Mouse (Mus musculus) lung, postnatal 4 days (tissue): ENCODE data around the gene Trim3.

ENCODE experiments used
- DNase-seq, 2 experiments: peaks; one replicate each; pipeline ENCODE4 v3.0.0; 2021

Trim3 gene

DNA sequence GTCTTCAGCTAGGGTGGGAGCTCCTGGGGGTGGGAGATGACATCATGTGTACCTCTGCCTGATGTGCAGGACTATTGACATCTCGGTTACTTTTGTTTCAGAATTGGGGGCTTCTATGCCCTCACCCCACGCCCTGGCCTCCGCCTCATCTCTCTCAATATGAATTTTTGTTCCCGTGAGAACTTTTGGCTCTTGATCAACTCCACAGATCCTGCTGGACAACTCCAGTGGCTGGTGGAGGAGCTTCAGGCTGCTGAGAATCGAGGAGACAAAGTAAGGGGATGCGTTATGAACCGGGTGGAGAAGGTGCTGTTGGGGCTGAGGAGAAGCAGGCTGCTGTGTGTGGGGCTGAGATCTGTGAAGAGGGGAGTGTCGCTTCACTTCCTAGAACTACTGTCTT, 77.0 kb downstream of the Trim3 start:
- DNase-seq = no peak

GRCm38 (mm10) chr7:105555571-105555970, 77.8 kb downstream of the Trim3 start:
- DNase-seq = peak in 1 of 2 experiments; percentile 27
